Mouse (Mus musculus): ENCODE measurements around the gene Tnk2. TPM values are rescaled to one million over a fixed set of nuclear protein-coding genes. Genes with fewer than 3 reads are reported as not detected.

Tnk2 gene
- polyA plus RNA-seq, 1 experiment from 2014 or later: 19.1 TPM

GRCm38 (mm10) chr16:32654071-32654733 is 10.5 kb downstream of the Tnk2 start:
- peaks cover 16% of the 10 kb centered on the region for H3K4me1 ChIP-seq (replicated peaks)
- WGBS: 84% methylated on average over 6 of the region's 6 CpGs
- H3K9me3 ChIP-seq: no peaks in the 10 kb centered on the region

GRCm38 (mm10) chr16:32655534-32655933 is 11.9 kb downstream of the Tnk2 start:
- H3K4me3 ChIP-seq: no peak overlapping the region
- no peak for ATAC-seq (ENCODE audit: low FRiP score)
- H3K36me3 ChIP-seq: peaks cover 10% of the 10 kb centered on the region
- no peak overlapping the region for H3K9ac ChIP-seq
- no peak overlapping the region for H3K27ac ChIP-seq
- no peak overlapping the region for H3K4me2 ChIP-seq
- 90% methylated on average over 4 of the region's 4 CpGs for WGBS
- H3K27me3 ChIP-seq: no peaks in the 10 kb centered on the region
- no peaks in the 10 kb centered on the region for H3K9me3 ChIP-seq
- peaks cover 29% of the 10 kb centered on the region for H3K4me1 ChIP-seq (replicated peaks)

More at GRCm38 (mm10) chr16:32654071-32654733, 10.5 kb downstream of the Tnk2 start:
- ATAC-seq (ENCODE audit: low FRiP score): no peak
- Histone ChIP-seq H3K27ac (no peak overlapping the region), H3K27me3 (no peaks in the 10 kb centered on the region), H3K9ac (no peak overlapping the region), H3K4me3 (no peak overlapping the region), H3K4me2 (no peak overlapping the region), H3K36me3 (peaks cover 10% of the 10 kb centered on the region)

DNA sequence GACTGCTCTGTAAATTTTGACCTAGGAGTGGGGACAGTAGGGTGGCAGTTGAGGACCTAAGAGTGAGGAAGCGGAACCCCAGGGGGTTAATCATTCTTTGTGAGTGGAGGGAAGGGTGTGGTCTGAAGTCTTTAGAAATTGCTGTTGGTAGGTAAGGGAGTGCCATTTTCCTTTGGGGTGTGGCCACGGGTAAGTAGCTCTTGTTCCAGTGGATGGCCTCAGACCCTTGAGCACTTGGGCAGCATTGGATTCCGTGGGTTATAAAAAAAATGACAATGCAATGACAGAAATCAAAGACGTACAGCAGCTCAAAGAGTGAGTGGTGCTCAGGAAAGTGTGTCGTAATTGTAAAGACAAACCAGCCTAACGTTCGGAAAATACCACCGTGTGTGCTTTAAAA is 12.6 kb downstream of the Tnk2 start:
- Histone ChIP-seq H3K4me3 (no peak overlapping the region), H3K9ac (no peak overlapping the region), H3K4me1 (replicated peaks) (peaks cover 37% of the 10 kb centered on the region), H3K27me3 (no peaks in the 10 kb centered on the region), H3K27ac (no peak overlapping the region), H3K9me3 (no peaks in the 10 kb centered on the region), H3K4me2 (no peak overlapping the region), H3K36me3 (peaks cover 4% of the 10 kb centered on the region)
- WGBS: 88% methylated on average over 8 of the region's 8 CpGs
- ATAC-seq (ENCODE audit: low FRiP score): no peak

- Histone ChIP-seq H3K4me3 (no peak overlapping the region), H3K4me1 (replicated peaks) (peaks cover 42% of the 10 kb centered on the region), H3K9ac (no peak overlapping the region), H3K27me3 (no peaks in the 10 kb centered on the region), H3K9me3 (no peaks in the 10 kb centered on the region), H3K4me2 (no peak overlapping the region), H3K27ac (no peak overlapping the region), H3K36me3 (no peaks in the 10 kb centered on the region)
- no peak for ATAC-seq (ENCODE audit: low FRiP score)
- WGBS: 76% methylated on average over 8 of the region's 8 CpGs
Observed at GRCm38 (mm10) chr16:32656794-32657193, 13.1 kb downstream of the Tnk2 start.

DNA sequence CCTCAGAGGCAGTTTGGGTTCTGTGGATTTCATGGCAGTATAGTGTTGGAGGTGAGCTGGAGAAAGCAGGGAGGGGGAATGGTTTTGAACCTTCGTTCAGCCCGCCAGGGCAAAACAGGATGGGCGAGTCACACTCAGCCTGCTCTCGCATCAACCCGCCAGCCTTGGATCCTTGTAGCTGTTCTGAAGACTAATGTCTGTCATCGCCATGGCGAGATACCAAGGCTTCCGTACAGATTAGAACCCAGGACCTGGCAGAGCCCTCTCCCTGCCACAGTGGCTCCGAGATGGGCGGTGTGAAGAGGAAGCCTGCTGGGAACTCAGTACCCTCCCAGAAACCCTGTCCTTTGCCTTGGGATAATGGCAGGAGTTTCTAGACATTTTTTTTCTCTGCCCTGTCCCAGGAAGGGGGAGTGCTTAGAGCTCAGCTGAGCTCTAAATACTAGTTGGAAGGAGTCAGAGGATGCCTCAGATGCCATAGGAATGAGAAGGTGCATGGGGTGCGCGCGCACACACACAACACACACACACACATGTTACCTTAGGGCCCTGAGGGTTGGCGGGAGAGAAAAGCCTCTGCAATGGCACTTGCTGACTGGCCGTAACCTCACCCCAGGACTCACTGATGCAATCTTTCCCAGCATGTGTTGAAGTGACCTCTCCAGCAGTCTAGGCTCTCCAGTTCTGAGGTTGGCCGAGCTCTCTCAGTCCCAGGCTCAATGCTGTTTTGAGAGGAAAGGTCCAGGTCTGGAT is 14.0 kb downstream of the Tnk2 start:
- ATAC-seq (ENCODE audit: low FRiP score): no peak
- Histone ChIP-seq H3K27me3 (no peaks in the 10 kb centered on the region), H3K4me3 (no peak overlapping the region), H3K4me2 (no peak overlapping the region), H3K27ac (0 out of 2 replicates have a peak overlapping the region, but pooled peaks have one; percentile 93), H3K9me3 (no peaks in the 10 kb centered on the region), H3K4me1 (replicated peaks) (peaks cover 50% of the 10 kb centered on the region), H3K9ac (no peak overlapping the region), H3K36me3 (no peaks in the 10 kb centered on the region)
- WGBS: 90% methylated on average over 16 of the region's 16 CpGs

DNA sequence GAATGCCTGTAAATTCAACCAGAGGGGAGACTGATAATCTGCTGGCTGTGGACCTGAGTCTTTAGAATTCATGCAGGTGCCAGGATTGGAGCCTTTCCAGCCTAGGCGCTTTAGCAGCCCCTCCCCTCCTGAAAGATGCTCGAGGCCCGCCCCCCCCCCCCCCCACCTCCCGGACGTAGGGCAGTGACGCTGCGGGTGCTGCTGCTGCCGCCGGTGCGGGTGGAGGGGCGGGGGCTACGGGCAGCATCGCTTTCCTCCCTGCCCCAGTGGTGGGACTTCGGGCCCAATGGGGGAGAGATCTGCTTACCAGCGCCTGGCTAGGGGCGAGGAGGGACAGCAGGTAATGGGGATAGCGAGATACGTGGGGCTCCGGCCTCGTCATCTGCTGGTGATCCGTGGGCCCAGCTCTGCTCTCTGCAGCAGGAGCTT is 15.1 kb downstream of the Tnk2 start:
- Histone ChIP-seq H3K9me3 (no peaks in the 10 kb centered on the region), H3K4me3 (peak overlapping the region; percentile 50), H3K27ac (peak overlapping the region; percentile 93), H3K36me3 (no peaks in the 10 kb centered on the region), H3K27me3 (no peaks in the 10 kb centered on the region), H3K4me1 (replicated peaks) (peaks cover 59% of the 10 kb centered on the region), H3K4me2 (peak overlapping the region; percentile 72), H3K9ac (peak overlapping the region; percentile 77)
- ATAC-seq (ENCODE audit: low FRiP score): peak; percentile 19
- WGBS: 3% methylated on average over 16 of the region's 21 CpGs

GRCm38 (mm10) chr16:32659385-32659784 is 15.7 kb downstream of the Tnk2 start:
- Histone ChIP-seq H3K27me3 (no peaks in the 10 kb centered on the region), H3K9me3 (no peaks in the 10 kb centered on the region), H3K27ac (peak overlapping the region; percentile 93), H3K9ac (peak overlapping the region; percentile 77), H3K4me1 (replicated peaks) (peaks cover 66% of the 10 kb centered on the region), H3K4me3 (peak overlapping the region; percentile 50), H3K4me2 (peak overlapping the region; percentile 72), H3K36me3 (no peaks in the 10 kb centered on the region)
- ATAC-seq (ENCODE audit: low FRiP score): no peak
- WGBS: 4% methylated on average over 8 of the region's 8 CpGs

DNA sequence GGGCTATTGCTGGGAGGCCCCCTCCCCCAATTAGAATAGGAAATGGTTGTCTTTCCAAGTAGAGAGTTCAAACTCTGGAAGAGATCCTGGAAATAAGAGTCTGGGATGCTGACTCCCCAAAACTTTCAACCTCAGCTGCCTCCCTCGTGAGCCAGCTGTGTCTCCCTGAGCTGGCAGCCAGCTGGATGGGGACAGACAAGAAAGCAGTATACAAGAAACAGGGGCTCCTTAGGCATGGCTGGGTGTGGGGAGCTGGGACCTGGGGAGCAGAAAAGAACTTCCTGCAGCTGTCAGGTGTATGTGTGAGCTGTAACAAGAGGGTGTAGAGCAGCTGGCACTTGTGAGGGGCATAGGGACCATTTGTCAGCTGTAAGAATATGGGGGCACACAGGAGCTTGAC is 16.4 kb downstream of the Tnk2 start:
- ATAC-seq (ENCODE audit: low FRiP score): no peak
- 38% methylated on average over 1 of the region's 1 CpGs for WGBS
- Histone ChIP-seq H3K4me1 (replicated peaks) (peaks cover 69% of the 10 kb centered on the region), H3K9me3 (no peaks in the 10 kb centered on the region), H3K4me2 (peak overlapping the region; percentile 72), H3K9ac (peak overlapping the region; percentile 77; the same call in 1 of the 2 replicates), H3K27ac (peak overlapping the region; percentile 93), H3K27me3 (no peaks in the 10 kb centered on the region), H3K4me3 (no peak overlapping the region), H3K36me3 (no peaks in the 10 kb centered on the region)

GRCm38 (mm10) chr16:32660557-32661321 is 17.1 kb downstream of the Tnk2 start:
- ATAC-seq (ENCODE audit: low FRiP score): peak; percentile 75
- WGBS: 14% methylated on average over 10 of the region's 10 CpGs
- peaks cover 75% of the 10 kb centered on the region for H3K4me1 ChIP-seq (replicated peaks)
- H3K27ac ChIP-seq: peak overlapping the region; percentile 93
- no peaks in the 10 kb centered on the region for H3K27me3 ChIP-seq
- no peaks in the 10 kb centered on the region for H3K36me3 ChIP-seq
- peak overlapping the region; percentile 28 for H3K4me3 ChIP-seq
- peak overlapping the region; percentile 72 for H3K4me2 ChIP-seq
- no peaks in the 10 kb centered on the region for H3K9me3 ChIP-seq
- H3K9ac ChIP-seq: peak overlapping the region; percentile 77

DNA sequence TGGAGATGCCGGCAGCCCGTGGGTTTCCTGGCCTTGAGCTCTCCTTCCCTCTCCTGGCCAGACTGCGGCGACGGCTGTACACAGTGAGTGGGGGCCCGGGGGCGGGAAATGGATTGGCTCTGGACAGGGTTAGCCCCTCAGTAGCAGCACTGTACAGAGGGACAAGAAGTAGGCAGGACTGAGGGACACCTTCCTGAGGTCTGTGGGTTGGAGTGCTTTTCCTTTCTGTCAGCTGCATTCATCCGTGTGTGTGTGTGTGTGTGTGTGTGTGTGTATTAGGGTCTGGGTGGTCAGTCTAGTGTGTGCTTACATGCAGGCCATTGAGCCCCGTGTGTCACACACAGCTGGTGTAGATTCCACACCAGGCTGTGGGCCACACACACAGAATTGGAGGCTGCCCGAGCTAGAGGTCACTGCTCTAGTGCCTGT is 17.8 kb downstream of the Tnk2 start:
- ATAC-seq (ENCODE audit: low FRiP score): peak; percentile 22
- Histone ChIP-seq H3K4me2 (peak overlapping the region; percentile 52), H3K9ac (peak overlapping the region; percentile 67), H3K27ac (peak overlapping the region; percentile 93), H3K4me3 (peak overlapping the region; percentile 28), H3K27me3 (no peaks in the 10 kb centered on the region), H3K9me3 (no peaks in the 10 kb centered on the region), H3K36me3 (no peaks in the 10 kb centered on the region; the same call in 1 of the 2 replicates), H3K4me1 (replicated peaks) (peaks cover 83% of the 10 kb centered on the region)
- WGBS: 39% methylated on average over 10 of the region's 10 CpGs

DNA sequence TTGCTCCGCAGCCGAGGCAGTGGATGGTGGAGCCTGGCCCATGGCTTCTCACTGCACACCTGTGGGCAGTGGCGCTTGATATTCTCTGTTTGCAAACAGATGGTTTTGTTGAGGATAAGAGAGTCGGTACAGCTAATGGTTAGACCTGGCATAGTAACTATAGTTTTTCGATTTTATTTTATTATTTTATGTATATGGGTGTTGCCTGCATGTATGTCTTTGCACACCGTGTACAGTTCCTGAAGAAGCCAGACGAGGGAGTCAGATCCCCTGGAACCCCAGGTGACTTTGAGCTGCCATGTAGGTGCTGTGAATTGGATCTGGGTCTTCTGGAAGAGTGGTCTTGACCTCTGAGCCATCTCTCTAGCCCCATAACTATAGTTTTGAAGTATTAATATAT is 18.7 kb downstream of the Tnk2 start:
- whole genome bisulfite sequencing: 85% methylated on average over 7 of the region's 7 CpGs
- Histone ChIP-seq H3K36me3 (peaks cover 3% of the 10 kb centered on the region; the same call in 1 of the 2 replicates), H3K9me3 (no peaks in the 10 kb centered on the region), H3K4me2 (peak overlapping the region; percentile 52), H3K27me3 (no peaks in the 10 kb centered on the region), H3K27ac (peak overlapping the region; percentile 93), H3K4me3 (peak overlapping the region; percentile 28), H3K9ac (peak overlapping the region; percentile 67), H3K4me1 (replicated peaks) (peaks cover 90% of the 10 kb centered on the region)
- no peak for ATAC-seq (ENCODE audit: low FRiP score)
